Mouse (Mus musculus) erythroblast, embryonic 14.5 days (primary cell): ENCODE measurements around the gene Nsg2.
"Not testable (repeated sequence)": the region's sequence is repeated elsewhere in the genome, so short reads cannot be mapped to it uniquely, and the experiment has no call there.

ENCODE experiments used
- GATA1 ChIP-seq: IDR thresholded peaks from 2 replicates; pipeline ENCODE4 v1.6.1; 2012; ENCODE audit warnings: low read length, inconsistent platforms, mixed read lengths
- TAL1 ChIP-seq: IDR thresholded peaks from 3 replicates; pipeline ENCODE4 v1.6.1; 2012; ENCODE audit warnings: low read length, inconsistent platforms, mixed read lengths

GRCm38 (mm10) chr11:32008049-32008448 lies 7.8 kb downstream of the Nsg2 start:
- not testable (repeated sequence) for TF ChIP-seq GATA1, TAL1
